Mouse (Mus musculus): ENCODE results near the gene Gramd2. TPM values are rescaled to one million over a fixed set of nuclear protein-coding genes. Genes with fewer than 3 reads are reported as not detected.

Gene Gramd2
- polyA plus RNA-seq, 1 experiment from 2014 or later: 1.3 TPM

DNA sequence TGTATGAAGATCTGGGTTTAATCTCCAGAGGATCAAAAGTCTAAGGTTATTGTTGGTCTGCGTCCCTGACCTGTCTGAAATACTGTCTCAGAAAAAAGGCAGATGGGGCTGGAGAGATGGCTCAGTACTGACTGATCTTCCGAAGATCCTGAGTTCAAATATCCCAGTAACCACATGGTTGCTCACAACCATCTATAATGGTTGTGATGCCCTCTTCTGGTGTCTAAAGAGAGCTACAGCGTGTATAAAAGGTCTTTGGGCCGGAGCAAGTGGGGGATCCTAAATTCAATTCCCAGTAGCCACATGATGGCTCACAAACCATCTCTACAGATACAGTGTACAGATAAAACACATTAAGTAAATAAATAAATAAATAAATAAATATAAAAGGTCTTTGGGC, 10.8 kb upstream of the Gramd2 start:
- 86% methylated on average over 4 of the region's 4 CpGs for WGBS
- no peak for ATAC-seq (ENCODE audit: low read depth)
- peaks cover 18% of the 10 kb centered on the region for H3K4me1 ChIP-seq (replicated peaks)
- no peaks in the 10 kb centered on the region for H3K9me3 ChIP-seq
- H3K36me3 ChIP-seq: peaks cover 95% of the 10 kb centered on the region
- H3K4me2 ChIP-seq: no peak overlapping the region
- no peak overlapping the region for H3K4me3 ChIP-seq
- H3K27me3 ChIP-seq: no peaks in the 10 kb centered on the region
- H3K9ac ChIP-seq: no peak overlapping the region
- H3K27ac ChIP-seq (replicated peaks): no peak overlapping the region

DNA sequence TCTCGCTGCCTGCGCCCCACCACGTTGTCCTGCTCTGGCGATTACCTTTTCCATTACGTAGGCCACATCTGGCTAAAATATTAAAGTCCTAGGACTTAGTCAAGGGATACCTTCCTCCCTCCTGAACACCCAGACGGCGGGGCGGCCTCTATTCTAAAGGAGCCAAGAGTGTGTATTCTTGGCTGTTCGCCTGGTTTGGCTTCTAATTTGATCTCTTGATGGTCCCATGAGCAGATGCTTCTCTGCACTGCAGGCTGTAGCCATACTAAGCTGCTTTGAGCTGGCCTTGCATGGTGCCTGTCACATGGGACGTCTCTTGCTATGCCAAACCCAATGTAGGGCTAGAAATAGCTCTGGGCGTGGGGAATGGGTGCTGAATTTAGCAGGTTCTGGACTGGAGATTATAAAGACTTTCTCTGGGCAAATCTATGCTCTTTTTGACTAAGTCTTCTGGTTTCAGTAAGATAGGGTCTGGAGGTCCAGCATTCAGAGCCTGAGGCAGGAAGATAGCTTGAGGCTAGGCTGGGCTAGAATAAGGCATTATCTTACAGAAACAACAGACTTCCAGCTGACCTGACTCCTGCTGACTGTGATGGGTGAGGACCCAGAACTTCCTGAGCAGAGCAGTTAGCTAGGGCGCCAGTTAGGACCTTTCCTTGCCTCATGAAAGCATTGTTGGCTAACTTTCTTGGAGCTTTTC, 7.6 kb upstream of the Gramd2 start:
- WGBS: 86% methylated on average over 12 of the region's 12 CpGs
- Histone ChIP-seq H3K4me2 (no peak overlapping the region), H3K9ac (no peak overlapping the region), H3K27ac (replicated peaks) (no peak overlapping the region), H3K9me3 (no peaks in the 10 kb centered on the region), H3K4me1 (replicated peaks) (no peaks in the 10 kb centered on the region), H3K27me3 (no peaks in the 10 kb centered on the region), H3K4me3 (no peak overlapping the region), H3K36me3 (peaks cover 100% of the 10 kb centered on the region)
- no peak for ATAC-seq (ENCODE audit: low read depth)

DNA sequence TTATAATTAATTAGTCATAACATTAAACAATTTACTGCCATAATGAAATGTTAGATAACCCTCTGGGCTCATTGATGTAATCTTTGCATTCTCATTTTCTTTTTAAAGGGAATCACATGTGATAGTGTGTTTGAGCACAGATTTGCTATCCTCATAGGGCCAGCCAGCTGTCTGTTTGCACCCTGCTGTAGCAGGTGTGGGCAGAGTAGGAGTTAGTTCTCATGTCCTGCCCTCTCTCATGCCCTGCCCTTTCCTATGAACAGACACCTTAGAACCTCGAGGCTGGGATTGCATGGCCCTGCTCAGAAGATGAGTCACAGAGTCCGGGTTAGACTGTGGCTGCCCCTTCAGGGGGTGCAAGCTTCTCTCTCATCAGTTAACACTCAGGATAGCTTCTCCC, 6.5 kb upstream of the Gramd2 start:
- no peak overlapping the region for H3K4me3 ChIP-seq
- no peak overlapping the region for H3K4me2 ChIP-seq
- H3K9me3 ChIP-seq: no peaks in the 10 kb centered on the region
- 79% methylated on average over 2 of the region's 2 CpGs for WGBS
- no peaks in the 10 kb centered on the region for H3K4me1 ChIP-seq (replicated peaks)
- peaks cover 100% of the 10 kb centered on the region for H3K36me3 ChIP-seq
- H3K27ac ChIP-seq (replicated peaks): no peak overlapping the region
- ATAC-seq (ENCODE audit: low read depth): no peak
- H3K27me3 ChIP-seq: no peaks in the 10 kb centered on the region
- no peak overlapping the region for H3K9ac ChIP-seq

DNA sequence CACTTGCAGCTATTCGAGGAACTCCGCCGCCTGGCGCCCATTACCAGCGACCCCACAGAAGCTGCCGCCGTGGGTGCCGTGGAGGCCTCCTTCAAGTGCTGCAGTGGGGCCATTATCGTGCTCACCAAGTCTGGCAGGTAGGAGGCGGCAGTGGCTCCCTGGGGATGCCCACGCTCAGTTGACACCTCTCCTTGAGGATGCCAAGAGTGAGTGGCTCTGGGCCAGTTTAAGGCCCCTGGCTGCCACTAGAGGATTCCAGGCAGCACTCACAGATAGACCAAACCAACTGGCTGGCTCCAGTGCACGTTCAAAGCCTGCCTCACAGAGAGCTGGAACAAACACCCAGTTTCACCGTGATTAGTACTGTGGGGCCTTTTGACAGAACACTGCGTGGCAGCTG, 4.3 kb upstream of the Gramd2 start:
- peaks cover 4% of the 10 kb centered on the region; the same call in 1 of the 2 replicates for H3K27me3 ChIP-seq
- H3K4me3 ChIP-seq: no peak overlapping the region
- no peak for ATAC-seq (ENCODE audit: low read depth)
- H3K36me3 ChIP-seq: peaks cover 91% of the 10 kb centered on the region
- 87% methylated on average over 14 of the region's 14 CpGs for WGBS
- H3K4me2 ChIP-seq: no peak overlapping the region
- H3K9me3 ChIP-seq: no peaks in the 10 kb centered on the region
- no peak overlapping the region for H3K9ac ChIP-seq
- peaks cover 13% of the 10 kb centered on the region for H3K4me1 ChIP-seq (replicated peaks)
- H3K27ac ChIP-seq (replicated peaks): no peak overlapping the region

DNA sequence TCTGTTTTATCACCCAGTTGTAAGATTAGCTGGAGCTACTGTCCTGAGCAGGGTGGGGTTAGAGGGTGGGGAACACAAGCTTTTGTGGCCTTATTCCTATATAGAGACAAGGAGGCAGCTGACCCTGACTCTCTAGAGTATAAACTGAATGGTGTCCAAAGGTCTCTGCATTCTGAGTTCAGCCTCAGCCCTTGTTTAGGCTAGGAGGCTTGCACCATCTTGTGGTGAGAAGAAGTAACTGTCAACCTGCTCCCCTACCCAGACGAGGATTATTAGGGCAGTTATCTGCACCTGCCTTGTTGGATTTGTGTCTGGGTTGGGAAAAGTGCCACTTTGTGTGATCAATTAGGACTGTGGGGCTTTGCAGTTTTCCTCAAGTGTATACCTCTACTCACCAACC, 1.6 kb upstream of the Gramd2 start:
- Histone ChIP-seq H3K9me3 (no peaks in the 10 kb centered on the region), H3K4me3 (no peak overlapping the region), H3K9ac (no peak overlapping the region), H3K27me3 (peaks cover 22% of the 10 kb centered on the region), H3K4me1 (replicated peaks) (peaks cover 15% of the 10 kb centered on the region), H3K36me3 (peaks cover 63% of the 10 kb centered on the region), H3K4me2 (no peak overlapping the region), H3K27ac (replicated peaks) (no peak overlapping the region)
- 23% methylated on average over 1 of the region's 1 CpGs for WGBS
- ATAC-seq (ENCODE audit: low read depth): no peak

DNA sequence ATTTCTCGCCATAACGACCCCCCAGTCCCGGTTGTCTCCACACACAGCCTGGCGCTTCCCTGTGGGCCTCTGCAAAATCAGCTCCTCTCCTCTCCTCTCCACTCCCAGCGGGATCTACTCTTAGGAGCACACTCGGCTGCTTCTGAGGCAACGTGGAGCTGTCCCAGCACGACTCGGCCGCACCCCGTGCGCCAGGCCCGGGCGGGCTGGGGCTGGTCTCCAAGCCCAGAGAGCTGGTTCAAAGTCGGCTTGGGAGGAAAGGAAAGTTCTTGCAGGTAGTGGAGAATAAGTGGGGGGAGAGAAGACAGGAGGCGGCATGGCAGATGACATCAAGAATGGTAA, 561 bp downstream of the Gramd2 start:
- H3K4me3 ChIP-seq: peak overlapping the region; percentile 55
- no peaks in the 10 kb centered on the region for H3K9me3 ChIP-seq
- peak; percentile 52 for ATAC-seq (ENCODE audit: low read depth)
- peaks cover 41% of the 10 kb centered on the region for H3K36me3 ChIP-seq
- H3K4me2 ChIP-seq: peak overlapping the region; percentile 82
- no peak overlapping the region for H3K27ac ChIP-seq (replicated peaks)
- 9% methylated on average over 16 of the region's 16 CpGs for WGBS
- H3K27me3 ChIP-seq: peaks cover 22% of the 10 kb centered on the region
- peaks cover 15% of the 10 kb centered on the region for H3K4me1 ChIP-seq (replicated peaks)
- H3K9ac ChIP-seq: peak overlapping the region; percentile 69

DNA sequence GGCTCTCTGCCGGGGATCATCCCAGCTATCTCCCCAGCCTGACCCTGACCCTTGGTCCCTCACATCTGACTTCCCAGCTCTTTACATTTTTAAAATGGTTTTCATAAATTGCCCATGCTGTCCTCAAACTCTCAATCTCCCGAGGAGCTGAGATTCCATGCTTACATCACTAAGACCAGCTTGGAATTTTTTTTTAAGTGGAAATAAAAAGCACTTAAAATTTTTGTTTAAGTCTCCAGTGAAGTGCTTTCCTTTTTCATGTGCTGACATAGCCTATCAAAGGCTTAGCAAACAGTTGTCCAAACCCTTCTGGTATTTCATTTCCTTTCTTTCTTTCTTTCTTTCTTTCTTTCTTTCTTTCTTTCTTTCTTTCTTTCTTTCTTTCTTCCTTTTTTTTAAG, 4.1 kb downstream of the Gramd2 start:
- peaks cover 15% of the 10 kb centered on the region for H3K4me1 ChIP-seq (replicated peaks)
- peaks cover 7% of the 10 kb centered on the region for H3K36me3 ChIP-seq
- H3K4me3 ChIP-seq: no peak overlapping the region
- no peak for ATAC-seq (ENCODE audit: low read depth)
- whole genome bisulfite sequencing: 70% methylated on average over 2 of the region's 2 CpGs
- no peak overlapping the region for H3K4me2 ChIP-seq
- no peak overlapping the region for H3K9ac ChIP-seq
- peaks cover 22% of the 10 kb centered on the region for H3K27me3 ChIP-seq
- H3K27ac ChIP-seq (replicated peaks): no peak overlapping the region
- no peaks in the 10 kb centered on the region for H3K9me3 ChIP-seq

DNA sequence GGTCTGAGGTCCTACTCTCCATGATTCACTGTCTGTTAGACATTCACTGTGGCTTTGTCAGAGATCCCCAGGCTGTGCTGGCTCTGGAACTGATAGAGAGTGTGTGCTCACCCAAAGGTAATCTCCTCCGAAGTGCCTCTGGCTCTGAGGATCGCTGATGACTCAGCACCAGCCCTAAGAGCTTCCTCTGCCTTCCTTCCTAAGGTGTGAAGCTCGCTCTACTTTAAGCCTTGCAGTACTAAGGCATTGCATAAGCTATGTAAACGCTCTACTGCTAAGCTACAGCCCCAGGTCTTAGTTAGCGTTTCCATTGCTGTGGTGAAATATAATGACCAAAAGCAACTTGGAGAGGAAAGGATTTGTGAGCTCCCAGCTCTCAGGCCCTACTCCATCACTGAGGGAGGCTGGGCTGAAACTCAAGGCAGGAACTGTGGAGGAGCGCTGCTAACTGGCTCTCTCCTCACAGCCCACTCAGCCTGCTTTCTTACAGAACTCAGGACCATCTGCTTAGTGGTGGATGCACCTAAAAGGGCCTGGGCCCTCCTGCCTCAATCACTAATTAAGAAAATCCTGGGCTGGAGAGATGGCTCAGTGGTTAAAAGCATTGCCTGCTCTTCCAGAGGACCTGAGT, 7.6 kb downstream of the Gramd2 start:
- Histone ChIP-seq H3K9ac (no peak overlapping the region), H3K4me1 (replicated peaks) (peaks cover 12% of the 10 kb centered on the region), H3K4me3 (no peak overlapping the region), H3K4me2 (no peak overlapping the region), H3K36me3 (no peaks in the 10 kb centered on the region), H3K27me3 (no peaks in the 10 kb centered on the region; the same call in 1 of the 2 replicates), H3K9me3 (no peaks in the 10 kb centered on the region), H3K27ac (replicated peaks) (no peak overlapping the region)
- 45% methylated on average over 6 of the region's 6 CpGs for WGBS
- ATAC-seq (ENCODE audit: low read depth): no peak

DNA sequence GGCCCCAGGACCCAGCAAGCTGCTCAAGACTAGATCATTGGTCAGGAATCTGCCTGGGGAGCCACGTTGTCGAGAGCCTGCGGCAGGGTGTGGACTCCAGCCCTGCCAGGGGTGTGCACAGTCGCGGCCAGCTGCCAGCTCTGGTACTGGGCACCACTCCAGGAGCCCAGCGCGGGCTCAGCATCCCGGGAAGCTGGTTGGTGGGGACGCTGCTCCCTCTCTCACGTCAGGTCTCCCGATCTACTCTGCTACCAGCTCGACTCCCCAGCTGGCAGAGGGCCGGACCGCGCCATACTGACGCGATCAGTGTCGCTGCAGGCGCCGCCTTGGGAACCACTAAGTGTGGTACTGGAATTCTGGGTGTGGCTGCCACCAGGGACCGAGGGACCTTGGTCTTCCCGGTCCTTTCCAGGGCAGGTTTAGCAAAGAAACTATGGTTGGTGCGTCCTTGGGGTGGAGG, 11.7 kb downstream of the Gramd2 start:
- H3K4me3 ChIP-seq: peak overlapping the region; percentile 21
- no peaks in the 10 kb centered on the region for H3K9me3 ChIP-seq
- H3K9ac ChIP-seq: peak overlapping the region; percentile 50
- H3K27ac ChIP-seq (replicated peaks): peak overlapping the region; percentile 28; the same call in 1 of the 2 replicates
- no peaks in the 10 kb centered on the region for H3K36me3 ChIP-seq
- 3% methylated on average over 23 of the region's 23 CpGs for WGBS
- H3K4me1 ChIP-seq (replicated peaks): peaks cover 18% of the 10 kb centered on the region
- H3K27me3 ChIP-seq: no peaks in the 10 kb centered on the region; the same call in 1 of the 2 replicates
- peak overlapping the region; percentile 53 for H3K4me2 ChIP-seq
- ATAC-seq (ENCODE audit: low read depth): peak; percentile 95

DNA sequence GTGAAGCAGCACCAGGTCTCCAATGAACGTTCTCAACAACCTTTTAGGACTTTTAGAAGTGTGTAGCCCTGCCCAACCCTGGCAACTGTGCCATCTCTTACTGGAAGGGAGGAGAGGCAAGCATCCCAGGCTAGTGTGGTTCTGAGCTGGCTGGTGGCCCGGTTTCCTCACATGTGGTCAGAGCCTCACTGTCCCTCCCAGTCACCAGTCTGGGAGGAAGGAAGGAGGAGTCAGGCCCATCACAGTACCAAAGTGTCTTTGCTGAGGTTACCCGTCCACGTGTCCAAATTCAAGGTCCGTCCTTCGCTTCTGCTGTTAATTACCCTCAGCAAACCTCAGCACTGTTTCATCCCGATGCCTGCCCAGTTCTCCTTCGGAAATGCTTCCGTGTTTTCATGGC, 12.2 kb downstream of the Gramd2 start:
- 0 out of 2 replicates have a peak overlapping the region, but pooled peaks have one; percentile 50 for H3K9ac ChIP-seq
- 37% methylated on average over 9 of the region's 9 CpGs for WGBS
- H3K27me3 ChIP-seq: no peaks in the 10 kb centered on the region; the same call in 1 of the 2 replicates
- peak overlapping the region; percentile 21 for H3K4me3 ChIP-seq
- H3K36me3 ChIP-seq: no peaks in the 10 kb centered on the region
- 0 out of 2 replicates have a peak overlapping the region, but pooled peaks have one; percentile 28 for H3K27ac ChIP-seq (replicated peaks)
- peak overlapping the region; percentile 53 for H3K4me2 ChIP-seq
- H3K9me3 ChIP-seq: no peaks in the 10 kb centered on the region
- H3K4me1 ChIP-seq (replicated peaks): peaks cover 18% of the 10 kb centered on the region
- ATAC-seq (ENCODE audit: low read depth): peak; percentile 78

DNA sequence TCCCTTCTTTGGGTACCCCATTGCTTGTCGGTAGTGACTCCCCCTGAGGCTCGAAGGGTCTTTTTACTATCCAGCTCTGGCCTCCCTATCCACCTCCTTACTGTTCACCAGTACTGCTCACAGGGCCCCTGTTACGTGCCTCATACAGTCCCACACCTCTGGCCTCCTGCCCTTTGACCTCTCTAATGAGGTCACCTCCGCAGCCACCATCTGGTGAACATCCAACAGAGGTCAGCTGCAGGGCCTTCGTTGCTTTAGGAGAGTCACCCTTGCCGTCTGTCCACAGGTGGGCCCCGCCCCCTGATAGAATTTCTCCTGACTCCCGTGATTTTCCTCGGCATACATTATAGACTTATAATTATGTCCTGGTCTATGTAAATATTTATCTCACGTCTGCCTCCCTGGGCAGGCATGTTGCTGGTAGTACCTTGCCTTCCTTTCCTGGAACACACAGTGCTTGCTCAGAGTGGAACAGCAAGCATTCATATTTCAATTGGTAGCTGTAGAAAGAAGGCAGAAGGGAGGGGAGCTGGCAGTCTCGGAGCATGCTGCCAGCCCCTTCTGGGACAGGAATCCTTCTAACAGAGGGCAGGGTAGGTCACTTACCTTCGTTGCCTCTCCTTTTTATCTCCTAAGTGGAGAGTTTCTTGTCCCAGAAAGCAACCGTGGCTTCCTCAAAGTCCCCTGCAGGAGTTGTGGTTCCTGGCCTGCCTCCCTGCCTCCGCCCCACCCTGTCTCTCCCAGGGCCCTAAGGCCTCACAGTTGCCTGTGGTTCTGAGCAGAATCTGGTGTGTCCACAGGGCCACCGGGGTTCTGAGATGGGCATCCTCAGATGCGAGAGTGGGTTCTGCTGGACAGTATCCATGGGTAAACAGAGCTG, 14.9 kb downstream of the Gramd2 start:
- H3K4me2 ChIP-seq: no peak overlapping the region
- H3K36me3 ChIP-seq: no peaks in the 10 kb centered on the region
- H3K27me3 ChIP-seq: no peaks in the 10 kb centered on the region; the same call in 1 of the 2 replicates
- 63% methylated on average over 16 of the region's 16 CpGs for WGBS
- peaks cover 18% of the 10 kb centered on the region for H3K4me1 ChIP-seq (replicated peaks)
- H3K9me3 ChIP-seq: no peaks in the 10 kb centered on the region
- no peak for ATAC-seq (ENCODE audit: low read depth)
- H3K27ac ChIP-seq (replicated peaks): no peak overlapping the region
- no peak overlapping the region for H3K4me3 ChIP-seq
- H3K9ac ChIP-seq: no peak overlapping the region

DNA sequence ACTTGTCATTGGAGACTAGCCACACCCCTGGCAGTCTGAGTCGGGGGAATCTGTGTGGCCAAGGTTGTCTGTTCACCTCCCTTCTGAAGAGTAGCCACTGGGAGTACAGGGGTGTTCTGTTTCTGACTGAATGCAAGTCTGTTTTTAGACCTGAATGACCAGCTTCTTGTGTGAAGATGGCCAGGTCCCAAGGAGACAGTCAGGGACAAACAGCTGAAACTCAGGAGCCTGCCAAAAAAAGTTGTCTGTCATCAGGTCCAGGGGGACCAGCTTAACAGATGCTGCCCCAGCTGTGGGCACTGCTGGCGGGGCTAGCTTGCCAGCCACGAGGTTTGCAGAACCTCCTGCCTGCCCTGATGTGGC, 15.5 kb downstream of the Gramd2 start:
- WGBS: 45% methylated on average over 3 of the region's 3 CpGs
- ATAC-seq (ENCODE audit: low read depth): no peak
- H3K4me1 ChIP-seq (replicated peaks): peaks cover 18% of the 10 kb centered on the region

More for the DNA sequence above, 15.5 kb downstream of the Gramd2 start:
- no peaks in the 10 kb centered on the region for H3K36me3 ChIP-seq
- H3K4me2 ChIP-seq: no peak overlapping the region
- H3K27me3 ChIP-seq: no peaks in the 10 kb centered on the region; the same call in 1 of the 2 replicates
- H3K9me3 ChIP-seq: no peaks in the 10 kb centered on the region
- no peak overlapping the region for H3K9ac ChIP-seq
- no peak overlapping the region for H3K27ac ChIP-seq (replicated peaks)
- no peak overlapping the region for H3K4me3 ChIP-seq

All from neural tube, embryonic 13.5 days (tissue).